Comparison of ENCODE assay signal across 9 mouse cellular contexts in genomic region chr17:56509707-56510472, GRCm38 (mm10). TPM values are rescaled to one million over a fixed set of nuclear protein-coding genes. Genes with fewer than 3 reads are reported as not detected.
DNase-seq lines count a peak whose midpoint lies in the region; ATAC-seq and TF ChIP-seq lines count a peak whose summit lies in the region.
"Had no signal": no experiment of that assay in that cellular context is flagged by ENCODE, and none has a peak within 500 bp of the region (broad histone marks: within the 10 kb centered on the region; RNA-seq: fewer than 3 reads in every experiment).

No protein-coding gene starts in this region.

- no peak for ATAC-seq in embryonic facial prominence, embryonic 12.5 days (ENCODE audit: insufficient number of reproducible peaks, insufficient read depth, low FRiP score, low TSS enrichment)
- peak; percentile 19 for ATAC-seq in neural tube, embryonic 12.5 days (ENCODE audit: low FRiP score, low read depth)

- no peaks in the 10 kb centered on the region for H3K9me3 ChIP-seq in ES-Bruce4 (replicated peaks; ENCODE audit: control insufficient read depth, insufficient read depth, low read length, poor library complexity, severe bottlenecking)
- no peaks in the 10 kb centered on the region for H3K9me3 ChIP-seq in embryonic facial prominence, embryonic 12.5 days
- H3K9me3 ChIP-seq in neural tube, embryonic 12.5 days = no peaks in the 10 kb centered on the region; the same call in 1 of the 2 replicates

- H3K27me3 ChIP-seq in ES-Bruce4 (ENCODE audit: control insufficient read depth, insufficient read depth, low read length, poor library complexity, severe bottlenecking) = peaks cover 7% of the 10 kb centered on the region; the same call in 1 of the 2 replicates
- H3K27me3 ChIP-seq in embryonic facial prominence, embryonic 12.5 days = peaks cover 63% of the 10 kb centered on the region
- peaks cover 44% of the 10 kb centered on the region for H3K27me3 ChIP-seq in neural tube, embryonic 12.5 days (replicated peaks)

- 0 out of 2 replicates have a peak, but pooled peaks have one; percentile 21 for TF ChIP-seq EP300 in ES-Bruce4 (IDR thresholded peaks at IDR 0.05; ENCODE audit: insufficient read depth, low read depth, low read length)

- no peak for TF ChIP-seq CTCF in gastrocnemius, adult 2 months (IDR thresholded peaks at IDR 0.05)
- no peak for TF ChIP-seq CTCF in ES-Bruce4 (IDR thresholded peaks at IDR 0.05; ENCODE audit: low read depth, low read length)

- intact Hi-C loops in gastrocnemius, adult 2 months (cut with DNase I) = no loop called here

- no peak for TF ChIP-seq POLR2A in ES-Bruce4 (IDR thresholded peaks at IDR 0.05; ENCODE audit: insufficient read depth, low read length)

- peak overlapping the region; percentile 39 for H3K4me3 ChIP-seq in gastrocnemius, adult 2 months
- H3K4me3 ChIP-seq in ES-Bruce4 (ENCODE audit: low read depth, low read length) = peak overlapping the region; percentile 56
- H3K4me3 ChIP-seq in embryonic facial prominence, embryonic 12.5 days = no peak overlapping the region
- no peak overlapping the region for H3K4me3 ChIP-seq in neural tube, embryonic 12.5 days
- H3K4me3 ChIP-seq: megakaryocyte, embryonic 14.5 days had no signal

- DNase-seq in gastrocnemius, adult 2 months = no peak
- no peak for DNase-seq in gastrocnemius, adult 8-10 months (ENCODE audit: low spot score in 2 of 2)
- DNase-seq in layer of hippocampus, adult 9-11 months = peak; percentile 56
- DNase-seq in urinary bladder, postnatal 14 days (ENCODE audit: low spot score) = no peak
- DNase-seq in right cerebral cortex, postnatal 36 days (ENCODE audit: low spot score in 2 of 2) = no peak

- H3K9ac ChIP-seq in ES-Bruce4 (ENCODE audit: low read depth, poor library complexity, severe bottlenecking) = peak overlapping the region; percentile 24; the same call in 1 of the 2 replicates
- H3K9ac ChIP-seq in embryonic facial prominence, embryonic 12.5 days = no peak overlapping the region; the same call in 1 of the 2 replicates
- no peak overlapping the region for H3K9ac ChIP-seq in neural tube, embryonic 12.5 days

- H3K36me3 ChIP-seq in ES-Bruce4 (ENCODE audit: control insufficient read depth, insufficient read depth, low read length, poor library complexity, severe bottlenecking) = no peaks in the 10 kb centered on the region
- no peaks in the 10 kb centered on the region for H3K36me3 ChIP-seq in embryonic facial prominence, embryonic 12.5 days
- no peaks in the 10 kb centered on the region for H3K36me3 ChIP-seq in neural tube, embryonic 12.5 days

- WGBS in embryonic facial prominence, embryonic 12.5 days = 5% methylated on average over 30 of the region's 37 CpGs
- WGBS in neural tube, embryonic 12.5 days = 5% methylated on average over 33 of the region's 37 CpGs

- H3K4me1 ChIP-seq in ES-Bruce4 (ENCODE audit: control insufficient read depth, insufficient read depth, low read length) = peaks cover 8% of the 10 kb centered on the region
- peaks cover 24% of the 10 kb centered on the region for H3K4me1 ChIP-seq in embryonic facial prominence, embryonic 12.5 days
- H3K4me1 ChIP-seq in neural tube, embryonic 12.5 days = peaks cover 40% of the 10 kb centered on the region

- no peak overlapping the region for H3K27ac ChIP-seq in gastrocnemius, adult 2 months
- H3K27ac ChIP-seq in ES-Bruce4 (ENCODE audit: insufficient read depth, low read length) = no peak overlapping the region
- no peak overlapping the region for H3K27ac ChIP-seq in embryonic facial prominence, embryonic 12.5 days
- no peak overlapping the region for H3K27ac ChIP-seq in neural tube, embryonic 12.5 days

- peak overlapping the region; percentile 17 for H3K4me2 ChIP-seq in embryonic facial prominence, embryonic 12.5 days (replicated peaks)
- H3K4me2 ChIP-seq in neural tube, embryonic 12.5 days (replicated peaks) = peak overlapping the region; percentile 40

RNA-seq across cellular contexts. Expression of gene Znrf4, which starts 2.3 kb away (rescaled TPM):
- not detected for total RNA-seq in gastrocnemius, adult 2 months (2021)
- not detected for total RNA-seq in gastrocnemius, adult 8-10 months (2022)
- polyA plus RNA-seq in ES-Bruce4 (2011; ENCODE audit: insufficient read depth, insufficient read length, low read depth, missing spikeins) = not detected in 2 replicates
- polyA plus RNA-seq in embryonic facial prominence, embryonic 12.5 days (2016; fragmentation: Nextera tagmentation; extraction: Ambion mirVana) = not detected in 2 replicates
- not detected in 2 replicates for polyA plus RNA-seq in neural tube, embryonic 12.5 days (2016; fragmentation: Nextera tagmentation; extraction: Ambion mirVana)

RNA-seq across cellular contexts. Expression of gene Ptprs, which starts 33.6 kb away (rescaled TPM):
- 10 to 100 TPM; 29.6 to 43.1 TPM for total RNA-seq in gastrocnemius, adult 2 months (2021)
- total RNA-seq in gastrocnemius, adult 8-10 months (2022) = 10 to 100 TPM; 25.5 to 38.3 (median 30.6) TPM
- polyA plus RNA-seq in ES-Bruce4 (2011; ENCODE audit: insufficient read depth, insufficient read length, low read depth, missing spikeins) = 149 and 159 TPM in 2 replicates
- polyA plus RNA-seq in embryonic facial prominence, embryonic 12.5 days (2016; fragmentation: Nextera tagmentation; extraction: Ambion mirVana) = 158 and 167 TPM in 2 replicates
- polyA plus RNA-seq in neural tube, embryonic 12.5 days (2016; fragmentation: Nextera tagmentation; extraction: Ambion mirVana) = 294 and 314 TPM in 2 replicates

RNA-seq across cellular contexts. Expression of gene Gm20219, which starts 44.3 kb away (rescaled TPM):
- total RNA-seq in gastrocnemius, adult 2 months (2021) = 1 to 10 TPM in 1 of 2 experiments, under 1 TPM in 1; 0.89 to 1.1 TPM
- under 1 TPM; 0.31 to 0.83 (median 0.40) TPM for total RNA-seq in gastrocnemius, adult 8-10 months (2022)
- 1.1 and 2.3 TPM in 2 replicates for polyA plus RNA-seq in ES-Bruce4 (2011; ENCODE audit: insufficient read depth, insufficient read length, low read depth, missing spikeins)
- polyA plus RNA-seq in embryonic facial prominence, embryonic 12.5 days (2016; fragmentation: Nextera tagmentation; extraction: Ambion mirVana) = 1.4 and 1.7 TPM in 2 replicates
- 1.1 and 1.4 TPM in 2 replicates for polyA plus RNA-seq in neural tube, embryonic 12.5 days (2016; fragmentation: Nextera tagmentation; extraction: Ambion mirVana)

Comparison
In these comparisons a context has a peak if more than half of its experiments do, and no peak if none do; other contexts are left out.
1. H3K4me3 ChIP-seq: peak in gastrocnemius, adult 2 months (single experiment) and ES-Bruce4 (single experiment); none in embryonic facial prominence, embryonic 12.5 days (single experiment) and neural tube, embryonic 12.5 days (single experiment).